Mouse (Mus musculus): ENCODE results near the gene Gtf2h5. TPM values are rescaled to one million over a fixed set of nuclear protein-coding genes. Genes with fewer than 3 reads are reported as not detected.

The Gtf2h5 gene
- 191 and 196 TPM in 2 replicates for polyA plus RNA-seq (2015; fragmentation: Nextera tagmentation; extraction: Ambion mirVana)

DNA sequence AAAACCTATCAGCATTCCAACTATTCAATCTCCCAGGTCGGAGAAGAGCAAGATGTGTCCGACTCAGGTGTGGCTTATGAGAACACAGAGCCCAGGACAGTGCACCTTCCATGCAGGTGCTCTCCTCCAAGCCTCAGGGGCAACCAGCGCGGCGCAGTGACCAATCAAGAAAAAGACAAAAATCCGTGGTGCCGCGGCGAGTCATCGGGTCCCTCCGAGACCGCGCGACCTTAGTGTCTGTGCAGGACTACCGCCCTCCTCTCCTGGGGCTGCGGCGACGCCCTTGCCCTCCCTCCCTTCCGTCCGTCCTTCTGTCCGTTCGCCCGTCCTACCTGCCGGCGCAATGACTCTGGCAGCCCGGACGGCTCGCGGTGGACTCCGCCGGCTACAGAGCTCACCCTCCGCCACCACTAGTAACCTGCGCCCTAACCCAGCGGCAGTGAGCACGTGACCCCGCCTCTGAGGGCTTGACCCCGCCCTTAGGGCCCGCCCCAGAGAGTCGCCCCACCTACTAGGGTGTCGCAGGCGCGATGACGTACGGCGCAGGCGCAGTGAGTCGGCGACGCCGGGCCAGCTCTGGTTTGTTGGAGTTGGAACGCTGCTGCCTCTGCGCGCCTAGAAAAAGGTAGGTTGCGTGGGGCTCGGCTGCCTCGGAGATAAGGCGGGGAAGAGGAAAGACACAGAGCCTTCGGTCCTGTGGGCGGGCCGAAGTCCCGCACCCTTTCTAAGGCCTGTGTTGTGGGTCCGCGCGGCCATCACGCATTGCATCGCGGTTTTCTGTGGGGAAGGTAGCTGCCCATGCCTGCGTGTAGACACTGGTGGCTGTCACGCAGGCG lies at the start of gene Gtf2h5, which contains the start of gene Serac1:
Gene Gtf2h5, plus strand, starts transcription at position 500 of the 836 bp plus-strand sequence.
Gene Serac1, minus strand, starts transcription at position 455 of the 836 bp plus-strand sequence.
- Histone ChIP-seq H3K4me3 (peak within 1 kb of the TSS; percentile 83), H3K27me3 (replicated peaks) (no peaks in the 10 kb centered on the region), H3K36me3 (replicated peaks) (peaks cover 7% of the 10 kb centered on the region; the same call in 1 of the 2 replicates), H3K4me1 (peaks cover 29% of the 10 kb centered on the region), H3K9ac (peak within 1 kb of the TSS; percentile 85), H3K4me2 (peak within 1 kb of the TSS; percentile 60), H3K9me3 (no peaks in the 10 kb centered on the region), H3K27ac (peak within 1 kb of the TSS; percentile 92)
- ATAC-seq (replicated peaks): peak; percentile 95
- under 1% methylated on average over 69 of the region's 70 CpGs for WGBS

DNA sequence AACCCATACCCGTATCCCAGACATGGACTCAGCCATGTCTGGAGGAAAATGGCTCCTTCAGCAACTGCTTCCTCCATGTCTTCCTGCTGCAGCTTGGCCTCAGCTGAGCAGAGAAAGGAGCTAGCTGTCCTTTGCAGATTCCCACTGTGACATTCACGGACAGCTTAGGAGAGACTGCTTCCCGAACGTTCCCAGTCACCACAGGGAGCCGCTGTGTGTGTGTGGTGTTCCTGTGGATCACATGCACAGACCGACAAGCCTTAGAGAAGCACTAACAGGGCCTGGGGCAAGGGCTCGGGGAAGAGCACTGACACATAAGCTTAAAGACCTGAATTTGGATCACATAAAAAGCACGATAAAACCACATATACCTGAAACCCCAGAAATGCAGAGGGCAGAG lies 43.9 kb upstream of the Gtf2h5 start:
- Histone ChIP-seq H3K4me3 (no peak overlapping the region), H3K27ac (no peak overlapping the region), H3K9me3 (no peaks in the 10 kb centered on the region), H3K4me2 (no peak overlapping the region), H3K27me3 (replicated peaks) (no peaks in the 10 kb centered on the region), H3K9ac (no peak overlapping the region), H3K4me1 (no peaks in the 10 kb centered on the region), H3K36me3 (replicated peaks) (no peaks in the 10 kb centered on the region)
- no peak for ATAC-seq (replicated peaks)
- WGBS: 28% methylated on average over 8 of the region's 8 CpGs

DNA sequence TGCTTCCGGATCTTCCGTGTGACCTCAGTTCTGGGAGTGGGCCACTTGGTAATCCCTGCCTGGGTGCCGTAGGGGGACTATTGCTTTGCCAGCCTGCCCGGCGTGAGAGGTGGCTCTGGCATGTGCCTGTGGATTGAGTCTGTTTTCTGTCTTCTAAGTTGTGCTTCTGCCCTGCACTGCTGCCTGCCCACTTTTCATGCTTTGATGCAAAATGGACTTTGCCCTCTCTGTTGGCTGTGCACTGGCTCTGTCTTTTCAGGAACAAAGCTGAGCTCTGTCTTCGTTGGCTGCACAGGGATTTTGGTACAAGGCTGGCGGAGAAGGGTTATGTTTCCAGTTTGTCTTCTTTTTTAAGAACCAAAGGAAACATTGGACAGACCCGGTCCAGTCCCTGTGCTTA lies 43.1 kb upstream of the Gtf2h5 start:
- no peaks in the 10 kb centered on the region for H3K36me3 ChIP-seq (replicated peaks)
- no peaks in the 10 kb centered on the region for H3K27me3 ChIP-seq (replicated peaks)
- WGBS: 88% methylated on average over 8 of the region's 8 CpGs
- H3K4me2 ChIP-seq: no peak overlapping the region
- H3K9me3 ChIP-seq: no peaks in the 10 kb centered on the region
- H3K4me3 ChIP-seq: no peak overlapping the region
- H3K27ac ChIP-seq: no peak overlapping the region
- no peaks in the 10 kb centered on the region for H3K4me1 ChIP-seq
- H3K9ac ChIP-seq: no peak overlapping the region
- ATAC-seq (replicated peaks): no peak

DNA sequence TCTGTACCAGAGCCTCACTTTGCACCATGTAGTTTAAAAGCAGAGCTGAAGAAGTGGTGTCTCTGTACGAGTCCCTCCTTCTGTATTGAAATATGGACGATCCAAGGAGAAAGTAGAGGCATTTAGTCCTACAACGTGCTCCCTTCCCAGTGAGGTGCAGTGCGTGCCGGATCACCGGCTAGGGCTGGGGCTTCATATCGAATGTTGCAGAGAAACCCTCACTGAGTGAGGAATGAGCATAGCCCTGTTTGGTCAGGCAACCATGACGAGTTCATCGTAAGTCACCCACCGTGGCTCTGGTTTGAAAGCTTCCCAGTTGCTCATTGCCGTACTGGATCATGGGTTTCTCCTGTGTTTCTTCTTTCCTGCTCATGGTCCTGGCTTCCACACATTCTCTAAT lies 42.7 kb upstream of the Gtf2h5 start:
- Histone ChIP-seq H3K27me3 (replicated peaks) (no peaks in the 10 kb centered on the region), H3K4me2 (no peak overlapping the region), H3K27ac (no peak overlapping the region), H3K9me3 (no peaks in the 10 kb centered on the region), H3K4me1 (no peaks in the 10 kb centered on the region), H3K4me3 (no peak overlapping the region), H3K36me3 (replicated peaks) (no peaks in the 10 kb centered on the region), H3K9ac (no peak overlapping the region)
- ATAC-seq (replicated peaks): no peak
- WGBS: 83% methylated on average over 11 of the region's 11 CpGs

DNA sequence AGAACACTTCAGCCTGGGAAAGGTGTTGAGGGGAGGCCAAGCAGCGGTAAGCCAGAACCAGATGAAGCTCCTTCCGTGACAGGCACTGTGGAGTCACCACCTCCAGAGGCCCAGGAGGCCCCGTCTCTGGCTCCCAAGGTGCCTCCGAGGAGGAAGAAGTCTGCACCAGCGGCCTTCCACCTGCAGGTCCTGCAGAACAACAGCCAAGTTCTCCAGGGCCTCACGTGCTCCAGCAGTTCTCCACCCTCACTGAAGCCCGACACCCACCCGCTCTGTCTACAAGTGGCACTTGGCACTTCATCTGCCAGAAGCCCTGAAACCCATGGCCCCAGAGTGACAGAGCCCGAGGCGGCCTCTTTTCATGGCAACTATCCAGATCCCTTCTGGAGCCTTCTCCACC lies 42.1 kb upstream of the Gtf2h5 start:
- Histone ChIP-seq H3K27ac (no peak overlapping the region), H3K4me2 (no peak overlapping the region), H3K4me3 (no peak overlapping the region), H3K9me3 (no peaks in the 10 kb centered on the region), H3K36me3 (replicated peaks) (no peaks in the 10 kb centered on the region), H3K4me1 (no peaks in the 10 kb centered on the region), H3K9ac (no peak overlapping the region), H3K27me3 (replicated peaks) (no peaks in the 10 kb centered on the region)
- ATAC-seq (replicated peaks): no peak
- 89% methylated on average over 10 of the region's 10 CpGs for WGBS

DNA sequence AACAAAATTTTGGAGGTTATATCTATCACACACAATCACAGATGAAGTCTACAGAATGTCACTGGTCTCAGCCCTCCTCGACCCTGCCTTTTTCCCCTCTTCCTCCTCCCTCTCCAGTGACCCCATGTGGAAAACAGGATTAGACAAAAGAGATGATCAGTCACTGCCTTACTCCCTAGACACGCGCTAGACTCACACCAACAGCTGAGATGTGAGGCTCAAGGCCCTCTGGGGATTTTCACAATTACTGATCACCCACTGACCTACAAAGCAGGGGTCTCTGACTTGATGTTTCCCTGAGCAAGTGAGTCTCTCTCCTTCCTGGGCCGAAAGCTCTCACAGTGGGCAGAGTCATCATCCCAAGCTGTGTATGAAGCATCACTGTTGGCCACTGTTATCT lies 26.8 kb upstream of the Gtf2h5 start:
- Histone ChIP-seq H3K4me3 (no peak overlapping the region), H3K9ac (no peak overlapping the region), H3K27ac (no peak overlapping the region), H3K36me3 (replicated peaks) (peaks cover 5% of the 10 kb centered on the region; the same call in 1 of the 2 replicates), H3K4me1 (no peaks in the 10 kb centered on the region), H3K9me3 (no peaks in the 10 kb centered on the region), H3K4me2 (no peak overlapping the region), H3K27me3 (replicated peaks) (no peaks in the 10 kb centered on the region)
- no peak for ATAC-seq (replicated peaks)
- 42% methylated on average over 4 of the region's 4 CpGs for WGBS

DNA sequence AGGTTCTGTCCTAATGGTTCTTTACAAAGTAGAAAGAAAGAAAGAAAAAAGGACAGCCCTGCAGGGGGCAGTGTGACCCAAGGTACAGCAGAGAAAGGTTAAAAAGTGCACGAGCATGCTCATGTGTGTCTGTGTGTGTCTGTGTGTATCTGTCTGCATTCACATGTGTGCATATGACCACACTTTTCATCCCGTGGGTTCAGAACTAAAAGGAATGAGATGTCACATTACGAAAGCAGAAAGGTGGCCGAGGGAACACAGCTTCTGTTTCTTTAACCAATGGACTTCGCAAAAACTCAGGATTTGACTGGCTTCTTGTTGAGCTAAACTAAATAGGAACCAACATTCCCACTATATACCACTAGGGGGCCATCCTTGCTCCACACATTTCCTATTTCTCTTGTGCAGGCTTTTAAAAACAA lies 24.6 kb upstream of the Gtf2h5 start:
- no peak overlapping the region for H3K9ac ChIP-seq
- no peaks in the 10 kb centered on the region for H3K4me1 ChIP-seq
- WGBS: 27% methylated on average over 5 of the region's 5 CpGs
- H3K27me3 ChIP-seq (replicated peaks): no peaks in the 10 kb centered on the region
- no peak overlapping the region for H3K4me2 ChIP-seq
- H3K4me3 ChIP-seq: no peak overlapping the region
- no peaks in the 10 kb centered on the region for H3K9me3 ChIP-seq
- peaks cover 13% of the 10 kb centered on the region; the same call in 1 of the 2 replicates for H3K36me3 ChIP-seq (replicated peaks)
- no peak for ATAC-seq (replicated peaks)
- H3K27ac ChIP-seq: no peak overlapping the region

DNA sequence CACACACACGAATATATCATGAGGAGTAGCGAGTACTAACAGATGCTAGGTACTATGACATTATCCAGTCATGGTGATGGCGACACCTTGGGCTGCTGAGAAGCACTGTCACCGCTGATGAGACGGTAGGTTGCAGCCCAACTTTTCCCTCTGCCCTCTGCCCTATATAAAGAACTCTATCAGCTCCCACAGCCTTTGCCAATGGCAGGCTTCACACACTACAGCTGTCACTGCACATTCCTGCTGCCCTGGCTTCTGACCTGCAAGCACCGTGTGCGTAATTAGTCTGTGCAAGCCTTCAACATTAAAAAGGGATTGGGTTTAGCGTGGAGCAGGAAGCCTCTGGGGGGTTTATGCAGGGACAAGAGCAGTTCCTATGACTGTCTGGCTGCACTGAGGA lies 16.8 kb upstream of the Gtf2h5 start:
- Histone ChIP-seq H3K4me1 (no peaks in the 10 kb centered on the region), H3K27ac (no peak overlapping the region), H3K9ac (no peak overlapping the region), H3K4me2 (no peak overlapping the region), H3K27me3 (replicated peaks) (no peaks in the 10 kb centered on the region), H3K36me3 (replicated peaks) (peaks cover 37% of the 10 kb centered on the region), H3K4me3 (no peak overlapping the region), H3K9me3 (no peaks in the 10 kb centered on the region)
- WGBS: 86% methylated on average over 8 of the region's 8 CpGs
- no peak for ATAC-seq (replicated peaks)

DNA sequence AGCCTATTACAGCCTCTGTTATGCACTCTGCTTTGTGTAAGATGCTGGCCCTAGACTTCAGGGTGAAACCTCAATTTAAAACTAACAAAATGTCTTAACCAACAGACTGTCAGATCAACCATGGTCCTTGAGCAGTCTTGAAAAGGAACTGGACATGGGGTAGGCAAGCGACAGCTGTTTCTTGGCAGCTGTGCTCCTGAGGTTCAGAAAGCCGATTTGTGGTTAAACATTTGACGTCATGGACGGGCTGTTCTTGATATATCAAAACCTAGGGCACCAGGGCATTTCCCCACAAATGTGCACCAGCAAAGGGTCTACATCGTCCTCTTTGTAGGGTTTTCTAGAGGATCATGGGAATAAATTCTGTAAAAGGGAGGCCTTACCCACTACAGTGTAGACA lies 16.1 kb upstream of the Gtf2h5 start:
- no peak overlapping the region for H3K4me3 ChIP-seq
- ATAC-seq (replicated peaks): no peak
- peaks cover 37% of the 10 kb centered on the region for H3K36me3 ChIP-seq (replicated peaks)
- no peaks in the 10 kb centered on the region for H3K4me1 ChIP-seq
- H3K4me2 ChIP-seq: no peak overlapping the region
- no peaks in the 10 kb centered on the region for H3K27me3 ChIP-seq (replicated peaks)
- H3K27ac ChIP-seq: no peak overlapping the region
- 94% methylated on average over 5 of the region's 5 CpGs for WGBS
- H3K9ac ChIP-seq: no peak overlapping the region
- H3K9me3 ChIP-seq: no peaks in the 10 kb centered on the region

DNA sequence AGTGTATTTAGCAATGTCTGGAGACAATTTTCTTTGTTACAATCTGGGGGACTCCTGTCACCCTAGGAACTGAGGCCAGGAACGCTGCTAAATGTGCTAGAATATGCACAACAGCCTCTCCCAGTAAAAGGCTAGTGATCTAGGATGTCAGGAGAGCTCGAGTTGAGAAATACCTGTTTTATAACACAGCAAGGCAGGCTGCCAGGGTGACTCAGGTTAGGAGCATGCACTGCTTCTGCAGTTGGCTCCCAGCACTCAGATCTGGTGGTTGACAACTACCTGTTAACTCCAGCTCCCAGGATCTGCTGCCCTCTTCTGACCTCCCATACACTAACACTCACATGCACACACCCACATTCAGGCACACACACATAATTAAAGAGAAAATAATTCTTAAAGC lies 13.6 kb upstream of the Gtf2h5 start:
- H3K27ac ChIP-seq: no peak overlapping the region
- H3K4me3 ChIP-seq: no peak overlapping the region
- no peaks in the 10 kb centered on the region for H3K4me1 ChIP-seq
- H3K27me3 ChIP-seq (replicated peaks): no peaks in the 10 kb centered on the region
- H3K36me3 ChIP-seq (replicated peaks): peaks cover 33% of the 10 kb centered on the region
- H3K4me2 ChIP-seq: no peak overlapping the region
- 95% methylated on average over 2 of the region's 2 CpGs for WGBS
- no peaks in the 10 kb centered on the region for H3K9me3 ChIP-seq
- no peak overlapping the region for H3K9ac ChIP-seq
- no peak for ATAC-seq (replicated peaks)

DNA sequence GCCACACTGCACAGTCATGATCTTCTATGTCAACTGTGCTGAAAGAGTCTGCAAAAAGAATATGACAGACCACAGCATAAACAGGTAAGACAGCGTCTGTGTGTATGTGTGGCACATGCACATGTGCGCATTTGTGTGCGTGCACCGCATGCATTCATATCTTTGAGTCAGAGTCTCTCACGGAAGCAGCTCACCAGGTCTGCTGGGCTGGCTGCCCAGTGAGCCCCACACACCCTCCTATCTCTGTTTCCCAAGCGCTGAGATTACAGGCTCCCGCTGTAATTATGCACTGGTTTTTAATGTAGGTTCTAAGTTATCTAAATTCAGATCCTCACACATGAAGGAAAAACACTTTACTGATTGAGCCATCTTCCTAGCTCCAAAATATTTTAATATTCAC lies 12.0 kb upstream of the Gtf2h5 start:
- H3K9ac ChIP-seq: no peak overlapping the region
- 96% methylated on average over 7 of the region's 7 CpGs for WGBS
- no peak for ATAC-seq (replicated peaks)
- H3K27me3 ChIP-seq (replicated peaks): no peaks in the 10 kb centered on the region
- no peak overlapping the region for H3K27ac ChIP-seq
- no peak overlapping the region for H3K4me2 ChIP-seq
- no peak overlapping the region for H3K4me3 ChIP-seq
- H3K4me1 ChIP-seq: no peaks in the 10 kb centered on the region
- H3K9me3 ChIP-seq: no peaks in the 10 kb centered on the region
- peaks cover 37% of the 10 kb centered on the region for H3K36me3 ChIP-seq (replicated peaks)

DNA sequence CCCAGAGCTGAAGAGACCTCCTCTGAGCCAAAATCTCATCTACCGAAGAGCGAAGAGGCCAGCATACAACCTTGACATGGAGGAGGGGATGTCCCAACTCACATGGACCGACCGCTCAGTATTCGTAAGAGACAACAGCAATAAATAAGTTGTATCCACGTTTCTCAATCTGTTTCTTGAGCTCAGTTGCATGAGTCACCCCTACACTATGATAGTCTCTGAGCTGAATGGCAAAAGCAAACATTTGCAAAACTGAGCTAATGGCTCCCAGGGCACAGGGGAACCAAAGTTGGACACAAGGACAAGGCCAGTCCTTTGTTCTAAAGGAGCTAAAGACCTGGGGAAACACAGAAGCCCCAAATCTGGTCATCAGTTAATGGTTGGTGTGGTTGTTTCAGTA lies 9.7 kb upstream of the Gtf2h5 start:
- H3K4me3 ChIP-seq: no peak overlapping the region
- H3K27ac ChIP-seq: no peak overlapping the region
- WGBS: 92% methylated on average over 6 of the region's 6 CpGs
- no peaks in the 10 kb centered on the region for H3K27me3 ChIP-seq (replicated peaks)
- no peak overlapping the region for H3K4me2 ChIP-seq
- ATAC-seq (replicated peaks): no peak
- H3K9ac ChIP-seq: no peak overlapping the region
- H3K9me3 ChIP-seq: no peaks in the 10 kb centered on the region
- no peaks in the 10 kb centered on the region for H3K4me1 ChIP-seq
- peaks cover 43% of the 10 kb centered on the region for H3K36me3 ChIP-seq (replicated peaks)

DNA sequence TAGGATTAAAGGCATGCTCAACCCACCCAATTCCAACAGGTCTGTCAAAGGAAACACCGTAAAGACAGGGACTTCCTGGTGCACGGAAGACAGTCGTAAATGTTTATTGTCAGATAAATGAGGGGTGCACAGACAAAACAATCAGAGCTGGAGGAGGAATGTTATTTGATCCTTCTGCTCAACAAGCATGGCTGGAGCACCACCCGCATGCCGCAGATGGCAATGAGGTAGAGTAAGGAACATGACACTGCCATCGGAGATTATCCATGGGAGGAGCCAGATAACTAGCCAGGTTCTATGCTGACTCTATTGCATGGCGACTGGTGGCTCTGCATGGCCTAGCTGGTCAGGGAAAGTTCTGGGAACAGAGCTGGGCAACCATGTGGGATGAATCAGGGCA lies 6.2 kb upstream of the Gtf2h5 start:
- Histone ChIP-seq H3K9me3 (no peaks in the 10 kb centered on the region), H3K36me3 (replicated peaks) (peaks cover 23% of the 10 kb centered on the region; the same call in 1 of the 2 replicates), H3K4me1 (peaks cover 9% of the 10 kb centered on the region), H3K27ac (no peak overlapping the region), H3K4me3 (no peak overlapping the region), H3K9ac (no peak overlapping the region), H3K4me2 (no peak overlapping the region), H3K27me3 (replicated peaks) (no peaks in the 10 kb centered on the region)
- WGBS: 90% methylated on average over 7 of the region's 7 CpGs
- no peak for ATAC-seq (replicated peaks)

Measured in midbrain, embryonic 15.5 days (tissue).